Mouse (Mus musculus): Measurements from ENCODE around the gene Skint10.

Gene Skint10

DNA sequence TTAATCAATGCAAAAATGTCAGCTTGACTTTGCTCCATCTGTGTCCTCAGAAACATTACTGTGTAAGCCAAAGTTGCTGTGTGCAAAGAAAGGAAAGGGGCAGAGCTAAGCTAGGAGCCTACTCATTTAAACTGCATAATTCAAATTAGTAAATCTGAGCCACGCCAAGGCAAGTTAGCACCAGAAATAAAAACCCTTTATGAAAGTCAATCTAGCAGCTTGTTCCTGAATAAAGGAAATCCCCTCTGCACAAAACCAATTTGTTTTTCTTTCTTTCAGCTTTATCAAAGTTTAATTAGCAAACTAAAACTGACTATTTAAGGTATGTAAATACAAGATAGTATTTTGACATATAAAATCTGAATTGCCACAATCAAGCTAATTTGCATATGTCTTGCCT, at the start of gene Skint10:
Skint10 (minus strand) TSS at position 101 of the 400 bp plus-strand sequence.
- no peak for DNase-seq

DNA sequence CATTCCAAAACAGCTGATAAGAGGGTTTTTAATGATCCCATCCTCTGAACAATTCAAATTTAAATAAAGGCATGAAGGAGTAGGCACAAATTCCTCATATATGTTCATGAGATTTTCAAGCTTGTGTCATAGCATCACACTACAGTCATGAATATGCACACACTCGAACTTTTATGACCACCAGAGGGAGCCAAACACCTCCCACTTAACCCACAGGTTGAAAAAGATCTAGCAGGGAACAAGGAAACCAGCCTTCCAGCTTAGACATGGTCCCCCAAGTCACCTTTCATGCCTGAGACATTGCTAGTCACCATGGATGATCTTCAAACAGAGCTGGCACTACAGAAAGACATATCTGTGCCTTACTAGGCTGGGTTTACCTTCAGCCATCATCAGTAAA, 16.0 kb upstream of the Skint10 start:
- no peak for DNase-seq

Measured in layer of hippocampus, adult 9-11 months (tissue).